Mouse (Mus musculus): ENCODE data around the gene Tex12.

Tex12 gene

GRCm38 (mm10) chr9:50555094-50555446, 6.1 kb downstream of the Tex12 start, which contains the start of gene Bco2:
TSS of gene Bco2 (minus strand) at chr9:50555181.
- no peak for DNase-seq (ENCODE audit: low spot score)

DNA sequence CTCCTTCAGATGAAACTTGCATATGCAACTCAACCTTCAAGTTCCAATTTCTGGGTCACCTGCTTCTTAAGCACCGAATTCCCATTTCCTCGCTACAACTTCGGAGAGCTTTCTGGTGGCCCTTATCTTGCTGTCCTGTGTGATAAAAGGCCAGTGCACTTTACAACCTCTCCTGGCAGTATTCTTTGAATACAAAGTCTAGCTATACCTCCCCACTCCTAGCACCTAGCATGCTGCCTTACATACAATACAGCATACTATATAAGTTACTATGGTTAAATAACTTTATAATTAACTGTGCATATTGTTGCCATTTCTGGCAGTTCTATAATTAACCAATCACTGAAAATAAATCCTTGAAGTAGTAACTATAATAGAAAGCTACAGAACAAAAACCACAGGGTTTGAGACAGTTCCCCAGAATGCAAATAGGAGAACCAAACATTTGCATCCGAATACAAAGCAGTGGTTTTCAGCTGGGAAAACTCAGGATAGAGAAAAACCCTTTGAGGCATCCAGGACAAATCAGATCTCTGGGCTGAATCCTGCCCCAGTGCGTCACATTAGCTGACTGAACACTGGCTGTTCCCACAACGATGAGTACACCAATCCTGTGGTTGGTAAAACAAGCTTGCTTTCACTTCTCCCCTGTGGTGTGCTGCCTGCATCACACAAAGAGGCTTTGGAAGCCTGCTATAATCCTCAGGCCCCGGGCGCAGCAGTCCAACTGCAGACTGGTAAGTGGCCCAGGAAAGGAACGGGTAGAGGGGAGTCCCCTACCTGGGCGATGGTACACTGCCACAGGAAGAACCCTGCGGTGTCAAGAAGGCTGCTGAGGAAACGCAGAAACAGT, 6.7 kb downstream of the Tex12 start, which contains the start of gene Il18:
Il18 (plus strand) TSS at position 587 of the 853 bp plus-strand sequence.
- DNase-seq (ENCODE audit: low spot score): peak; percentile 24

GRCm38 (mm10) chr9:50553547-50553946, 7.6 kb downstream of the Tex12 start:
- no peak for DNase-seq (ENCODE audit: low spot score)

DNA sequence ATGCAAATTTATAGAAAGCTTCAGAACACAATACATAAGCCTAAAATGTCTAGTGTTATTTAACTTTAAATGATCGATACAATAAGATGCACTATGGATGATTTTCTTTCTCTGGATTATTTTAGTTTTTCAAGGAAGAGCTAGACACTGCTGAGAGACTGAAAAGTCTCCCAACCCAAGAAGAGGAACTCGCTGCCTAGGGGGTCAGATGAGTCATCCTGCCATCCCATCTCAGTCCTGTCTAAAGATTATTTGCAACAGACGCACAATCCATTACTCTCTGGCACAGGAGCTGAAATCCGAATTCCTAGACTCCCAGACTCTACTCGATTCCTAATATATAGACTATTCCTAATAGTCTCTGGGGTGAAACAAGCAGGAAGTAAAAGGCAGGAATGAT, 8.9 kb downstream of the Tex12 start:
- no peak for DNase-seq (ENCODE audit: low spot score)

GRCm38 (mm10) chr9:50548936-50549335, 12.2 kb downstream of the Tex12 start:
- no peak for DNase-seq (ENCODE audit: low spot score)

GRCm38 (mm10) chr9:50547859-50548478, 13.2 kb downstream of the Tex12 start:
- DNase-seq (ENCODE audit: low spot score): no peak

- DNase-seq (ENCODE audit: low spot score): no peak
Measured at GRCm38 (mm10) chr9:50542401-50542800, 18.7 kb downstream of the Tex12 start.

- no peak for DNase-seq (ENCODE audit: low spot score)
Measured at GRCm38 (mm10) chr9:50540170-50540569, 21.0 kb downstream of the Tex12 start.

- DNase-seq (ENCODE audit: low spot score): no peak
Measured at GRCm38 (mm10) chr9:50537295-50537694, 23.8 kb downstream of the Tex12 start.

- DNase-seq (ENCODE audit: low spot score): no peak
Measured at GRCm38 (mm10) chr9:50536603-50537135, 24.5 kb downstream of the Tex12 start.

- DNase-seq (ENCODE audit: low spot score): no peak
Measured at GRCm38 (mm10) chr9:50535930-50536329, 25.2 kb downstream of the Tex12 start.

GRCm38 (mm10) chr9:50533791-50534190, 27.3 kb downstream of the Tex12 start:
- no peak for DNase-seq (ENCODE audit: low spot score)

GRCm38 (mm10) chr9:50533328-50533727, 27.8 kb downstream of the Tex12 start:
- no peak for DNase-seq (ENCODE audit: low spot score)

GRCm38 (mm10) chr9:50530890-50531289, 30.2 kb downstream of the Tex12 start:
- DNase-seq (ENCODE audit: low spot score): no peak

- DNase-seq (ENCODE audit: low spot score): peak; percentile 95
Measured at GRCm38 (mm10) chr9:50528293-50528892, 32.7 kb downstream of the Tex12 start, which contains the start of gene Pts. TSS of gene Pts (minus strand) at chr9:50528724.

- no peak for DNase-seq (ENCODE audit: low spot score)
Measured at GRCm38 (mm10) chr9:50527860-50528259, 33.3 kb downstream of the Tex12 start.

- DNase-seq (ENCODE audit: low spot score): no peak
Measured at GRCm38 (mm10) chr9:50525585-50525984, 35.5 kb downstream of the Tex12 start.

DNA sequence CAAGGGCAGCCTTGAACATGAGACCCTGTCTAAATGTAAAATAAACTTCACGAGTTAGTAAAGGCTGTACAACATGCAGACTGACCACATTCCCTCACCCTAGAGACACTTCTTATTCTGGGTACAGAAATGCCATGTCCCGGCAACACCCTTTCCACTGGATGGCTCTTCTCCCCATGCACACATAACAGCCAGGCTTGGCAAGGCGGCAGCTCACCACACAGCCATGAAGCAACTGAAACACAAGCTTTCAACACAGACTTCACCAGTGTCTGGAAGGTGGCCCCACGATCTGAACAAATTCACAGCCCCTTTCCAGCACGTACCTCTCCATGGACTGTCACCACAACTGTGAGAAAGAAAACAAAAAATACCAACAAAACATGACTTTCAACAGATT, 36.2 kb downstream of the Tex12 start:
- no peak for DNase-seq (ENCODE audit: low spot score)

- no peak for DNase-seq (ENCODE audit: low spot score)
Measured at GRCm38 (mm10) chr9:50522574-50522973, 38.6 kb downstream of the Tex12 start.

DNA sequence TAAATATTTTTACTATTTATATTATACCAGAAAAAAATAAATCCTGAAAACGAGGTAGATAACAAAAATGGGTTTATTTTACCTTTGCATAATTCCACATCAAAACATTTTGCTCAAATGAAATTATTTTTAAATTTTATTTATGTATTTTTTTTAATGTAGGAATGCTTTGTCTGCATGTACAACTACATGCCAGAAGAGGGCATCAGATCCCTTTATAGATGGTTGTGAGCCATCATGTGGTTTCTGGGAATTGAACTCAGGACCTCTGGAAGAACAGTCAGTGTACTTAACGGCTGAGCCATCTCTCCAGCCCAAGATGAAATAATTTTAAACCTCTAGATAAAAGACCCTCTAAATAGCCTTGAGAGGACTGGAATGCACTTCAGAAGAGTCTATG, 39.6 kb downstream of the Tex12 start:
- DNase-seq (ENCODE audit: low spot score): no peak

DNA sequence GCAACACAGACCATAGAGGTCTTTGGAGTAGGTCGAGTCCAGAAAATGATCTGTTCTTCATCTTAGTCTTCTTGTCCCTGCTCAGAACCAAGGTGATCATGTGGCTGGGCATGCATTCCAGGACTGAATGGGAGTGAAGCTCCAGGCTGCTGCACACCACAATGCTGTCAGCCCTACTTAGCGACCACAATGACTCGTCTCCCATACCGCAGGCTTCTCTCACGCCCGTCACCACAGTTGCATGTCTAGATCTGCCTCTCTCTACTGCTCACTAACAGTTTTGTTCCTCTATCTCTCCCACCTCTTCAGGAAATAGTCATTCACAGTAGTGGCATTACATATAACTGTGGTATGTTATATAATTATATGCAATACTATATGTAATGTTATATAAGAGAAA, 40.4 kb downstream of the Tex12 start:
- DNase-seq (ENCODE audit: low spot score): no peak

DNA sequence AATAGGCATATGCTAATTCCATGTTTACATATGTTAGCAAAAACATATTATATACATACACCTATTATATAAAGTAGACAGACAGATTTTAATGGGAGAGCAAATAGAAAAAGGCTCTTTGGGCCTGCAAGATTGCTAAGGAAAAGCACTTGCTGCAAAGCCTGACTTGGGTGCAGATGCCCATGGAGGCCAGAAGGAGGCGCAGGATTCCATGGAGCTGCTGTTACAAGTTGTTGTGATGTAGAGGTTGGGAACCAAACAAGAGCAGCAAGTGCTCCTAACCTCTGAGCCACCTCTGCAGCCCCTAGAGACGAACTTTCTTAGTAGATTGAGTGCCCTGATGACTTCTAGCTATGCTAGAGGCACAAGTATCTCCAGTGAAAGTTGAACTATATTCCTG, 42.3 kb downstream of the Tex12 start:
- no peak for DNase-seq (ENCODE audit: low spot score)

DNA sequence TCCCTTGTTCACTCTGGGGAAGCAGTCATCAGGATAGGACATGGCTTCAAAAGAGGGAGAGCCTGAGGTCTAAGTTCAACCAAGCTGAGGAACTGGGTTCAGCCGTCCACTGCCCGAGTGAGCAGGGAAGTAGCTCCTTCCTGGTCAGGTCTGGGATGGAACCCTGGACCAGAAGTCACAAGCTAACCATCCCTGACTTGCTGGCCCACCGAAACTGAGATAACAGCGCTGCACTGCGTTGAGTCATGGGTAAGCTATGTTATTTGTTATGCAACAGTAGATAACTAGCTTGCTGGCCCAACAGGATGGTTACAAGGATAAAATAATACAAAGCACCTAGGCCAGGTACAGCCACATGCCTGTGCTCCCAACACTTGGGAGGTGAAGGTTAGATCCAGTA, 45.7 kb downstream of the Tex12 start:
- DNase-seq (ENCODE audit: low spot score): no peak
